Mouse (Mus musculus): ENCODE data around the gene Chd5. TPM values are rescaled to one million over a fixed set of nuclear protein-coding genes. Genes with fewer than 3 reads are reported as not detected.

Chd5 gene
- polyA plus RNA-seq, 1 experiment from 2014 or later, result 15.6 TPM

DNA sequence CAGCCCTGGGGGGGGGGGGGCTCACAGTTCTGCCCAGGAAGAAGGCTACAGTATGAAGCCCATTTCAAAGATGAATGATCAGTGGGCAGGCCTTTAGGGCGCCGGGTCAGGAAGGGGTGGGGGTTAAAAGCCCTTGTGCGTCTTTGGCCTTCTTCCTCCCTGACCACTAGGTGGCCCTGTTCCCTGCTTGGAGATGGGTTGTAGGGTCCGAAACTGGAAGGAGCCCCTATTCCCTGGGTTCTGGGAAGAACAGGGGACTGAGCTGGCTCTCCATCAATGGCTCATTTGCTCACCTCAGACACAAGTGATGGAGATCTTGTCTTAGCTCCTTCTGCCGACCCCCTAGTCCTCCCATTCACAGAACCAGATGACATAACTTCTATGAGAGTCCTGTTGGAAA lies 4.8 kb downstream of the Chd5 start:
- DNase-seq (ENCODE audit: low spot score) (peak; percentile 55), ATAC-seq (no peak)
- H3K9ac ChIP-seq (ENCODE audit: low read length), result no peak overlapping the region
- 11% methylated on average over 5 of the region's 5 CpGs for WGBS
- H3K27ac ChIP-seq (ENCODE audit: low read depth, low read length), result no peak overlapping the region
- H3K4me2 ChIP-seq (ENCODE audit: low read length), result no peak overlapping the region
- no peaks in the 10 kb centered on the region for H3K36me3 ChIP-seq (ENCODE audit: control insufficient read depth, insufficient read depth, low read length)
- H3K27me3 ChIP-seq (replicated peaks; ENCODE audit: control insufficient read depth, insufficient read depth, low read length), result 0 out of 2 replicates have a peak, but pooled peaks cover 5% of the 10 kb centered on the region
- no peak overlapping the region for H3K4me3 ChIP-seq (ENCODE audit: low read depth, low read length)
- H3K9me3 ChIP-seq (replicated peaks; ENCODE audit: control insufficient read depth, low read length), result no peaks in the 10 kb centered on the region
- H3K4me1 ChIP-seq (ENCODE audit: control insufficient read depth, insufficient read depth, low read length), result peaks cover 12% of the 10 kb centered on the region

DNA sequence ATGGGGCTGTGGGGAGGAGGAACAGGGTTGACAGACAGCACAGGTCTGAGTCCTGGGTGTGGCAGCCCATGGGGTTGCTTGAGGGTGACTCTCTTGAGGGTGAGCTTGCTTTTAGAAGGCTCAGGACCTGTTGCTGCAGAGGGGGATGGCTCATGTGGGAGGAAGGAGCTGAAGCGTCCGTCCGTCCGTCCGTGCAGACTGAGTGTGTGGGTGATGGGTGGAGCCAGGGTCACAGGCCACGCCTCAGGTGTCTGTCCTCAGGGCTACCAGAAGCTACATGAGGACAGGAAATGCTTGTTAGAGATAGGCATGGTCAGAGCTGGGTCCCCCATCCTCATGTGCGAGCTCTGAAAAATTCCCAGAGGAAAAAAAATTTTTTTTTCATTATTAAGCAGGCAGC lies 6.2 kb downstream of the Chd5 start:
- H3K4me2 ChIP-seq (ENCODE audit: low read length), result no peak overlapping the region
- 68% methylated on average over 7 of the region's 7 CpGs for WGBS
- H3K4me1 ChIP-seq (ENCODE audit: control insufficient read depth, insufficient read depth, low read length), result peaks cover 19% of the 10 kb centered on the region
- H3K9ac ChIP-seq (ENCODE audit: low read length), result no peak overlapping the region
- H3K4me3 ChIP-seq (ENCODE audit: low read depth, low read length), result no peak overlapping the region
- no peaks in the 10 kb centered on the region for H3K36me3 ChIP-seq (ENCODE audit: control insufficient read depth, insufficient read depth, low read length)
- H3K9me3 ChIP-seq (replicated peaks; ENCODE audit: control insufficient read depth, low read length), result no peaks in the 10 kb centered on the region
- DNase-seq (ENCODE audit: low spot score) (no peak), ATAC-seq (no peak)
- H3K27ac ChIP-seq (ENCODE audit: low read depth, low read length), result no peak overlapping the region
- 0 out of 2 replicates have a peak, but pooled peaks cover 3% of the 10 kb centered on the region for H3K27me3 ChIP-seq (replicated peaks; ENCODE audit: control insufficient read depth, insufficient read depth, low read length)

DNA sequence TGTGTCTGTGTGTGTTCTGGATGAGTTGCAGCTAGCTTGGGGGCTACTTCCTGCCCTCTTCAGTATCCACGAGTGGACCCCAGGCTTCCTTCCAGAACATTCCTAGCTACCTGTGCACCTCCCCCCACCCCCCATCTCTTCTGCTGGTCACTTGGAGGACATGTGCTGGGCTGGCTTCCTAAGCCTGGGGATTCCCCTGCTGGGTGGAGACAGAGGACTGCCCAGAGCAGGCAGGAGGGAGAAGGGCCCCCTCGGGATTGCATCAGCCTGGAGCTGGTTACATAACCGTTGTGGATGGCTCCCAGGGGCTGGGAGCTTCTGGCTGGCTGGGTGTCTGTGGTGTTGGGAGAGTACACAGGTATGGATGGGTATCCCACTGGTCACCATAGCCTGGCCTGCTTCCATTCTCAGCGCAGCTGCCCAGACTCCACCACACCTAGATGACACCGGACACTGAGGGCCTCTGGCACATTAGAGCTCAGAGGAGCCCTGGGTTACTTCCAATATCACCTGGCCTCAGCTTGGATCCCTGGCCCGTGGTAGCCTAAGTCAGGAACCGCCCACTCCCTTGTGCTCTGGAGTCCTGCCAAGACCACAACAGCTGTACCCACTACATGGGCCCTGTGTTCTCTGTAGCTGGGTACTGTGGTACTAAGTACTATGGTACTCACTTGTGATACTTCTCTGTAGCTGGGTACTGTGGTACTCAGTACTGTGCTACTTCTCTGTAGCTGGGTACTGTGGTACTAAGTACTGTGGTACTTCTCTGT lies 6.9 kb downstream of the Chd5 start:
- no peaks in the 10 kb centered on the region for H3K36me3 ChIP-seq (ENCODE audit: control insufficient read depth, insufficient read depth, low read length)
- no peak overlapping the region for H3K4me2 ChIP-seq (ENCODE audit: low read length)
- 53% methylated on average over 7 of the region's 7 CpGs for WGBS
- DNase-seq (ENCODE audit: low spot score) (no peak), ATAC-seq (no peak)
- no peak overlapping the region for H3K4me3 ChIP-seq (ENCODE audit: low read depth, low read length)
- H3K9me3 ChIP-seq (replicated peaks; ENCODE audit: control insufficient read depth, low read length), result no peaks in the 10 kb centered on the region
- H3K4me1 ChIP-seq (ENCODE audit: control insufficient read depth, insufficient read depth, low read length), result peaks cover 20% of the 10 kb centered on the region
- no peak overlapping the region for H3K9ac ChIP-seq (ENCODE audit: low read length)
- 0 out of 2 replicates have a peak, but pooled peaks cover 3% of the 10 kb centered on the region for H3K27me3 ChIP-seq (replicated peaks; ENCODE audit: control insufficient read depth, insufficient read depth, low read length)
- no peak overlapping the region for H3K27ac ChIP-seq (ENCODE audit: low read depth, low read length)

DNA sequence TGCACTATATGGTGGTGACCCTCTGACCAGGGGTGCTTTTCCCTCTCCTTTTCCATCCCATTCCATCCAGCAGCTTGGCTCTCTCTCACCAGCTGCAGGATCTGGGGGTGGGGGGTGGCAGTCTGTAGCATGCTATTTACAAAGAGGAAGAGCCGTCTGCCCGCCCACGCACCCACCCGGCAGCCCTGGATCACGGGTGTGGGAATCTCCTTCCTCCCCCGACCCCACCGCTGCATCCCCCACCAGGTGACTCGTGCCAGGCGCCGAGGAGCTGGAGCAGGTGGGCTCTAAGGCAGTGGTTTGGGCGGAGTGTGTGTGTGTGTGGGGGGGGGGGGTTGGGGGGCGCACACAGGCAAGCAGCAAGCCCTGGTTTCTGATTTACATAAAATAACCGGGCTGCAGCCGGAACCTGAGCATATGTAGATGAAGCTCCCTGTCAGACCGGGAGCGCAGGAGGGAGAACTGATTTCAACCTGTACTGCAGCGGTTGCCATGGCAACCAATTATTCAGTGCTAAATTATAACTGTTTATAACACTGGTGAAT lies 11.5 kb downstream of the Chd5 start:
- Histone ChIP-seq H3K9me3 (replicated peaks; ENCODE audit: control insufficient read depth, low read length) (no peaks in the 10 kb centered on the region), H3K4me2 (ENCODE audit: low read length) (peak overlapping the region; percentile 51), H3K9ac (ENCODE audit: low read length) (peak overlapping the region; percentile 45), H3K27ac (ENCODE audit: low read depth, low read length) (peak overlapping the region; percentile 93), H3K36me3 (ENCODE audit: control insufficient read depth, insufficient read depth, low read length) (no peaks in the 10 kb centered on the region), H3K4me3 (ENCODE audit: low read depth, low read length) (peak overlapping the region; percentile 16; the same call in 1 of the 2 replicates), H3K4me1 (ENCODE audit: control insufficient read depth, insufficient read depth, low read length) (peaks cover 31% of the 10 kb centered on the region), H3K27me3 (replicated peaks; ENCODE audit: control insufficient read depth, insufficient read depth, low read length) (no peaks in the 10 kb centered on the region)
- ATAC-seq, result peak; percentile 74
- peak; percentile 95 for DNase-seq (ENCODE audit: low spot score)
- WGBS, result 6% methylated on average over 15 of the region's 17 CpGs

DNA sequence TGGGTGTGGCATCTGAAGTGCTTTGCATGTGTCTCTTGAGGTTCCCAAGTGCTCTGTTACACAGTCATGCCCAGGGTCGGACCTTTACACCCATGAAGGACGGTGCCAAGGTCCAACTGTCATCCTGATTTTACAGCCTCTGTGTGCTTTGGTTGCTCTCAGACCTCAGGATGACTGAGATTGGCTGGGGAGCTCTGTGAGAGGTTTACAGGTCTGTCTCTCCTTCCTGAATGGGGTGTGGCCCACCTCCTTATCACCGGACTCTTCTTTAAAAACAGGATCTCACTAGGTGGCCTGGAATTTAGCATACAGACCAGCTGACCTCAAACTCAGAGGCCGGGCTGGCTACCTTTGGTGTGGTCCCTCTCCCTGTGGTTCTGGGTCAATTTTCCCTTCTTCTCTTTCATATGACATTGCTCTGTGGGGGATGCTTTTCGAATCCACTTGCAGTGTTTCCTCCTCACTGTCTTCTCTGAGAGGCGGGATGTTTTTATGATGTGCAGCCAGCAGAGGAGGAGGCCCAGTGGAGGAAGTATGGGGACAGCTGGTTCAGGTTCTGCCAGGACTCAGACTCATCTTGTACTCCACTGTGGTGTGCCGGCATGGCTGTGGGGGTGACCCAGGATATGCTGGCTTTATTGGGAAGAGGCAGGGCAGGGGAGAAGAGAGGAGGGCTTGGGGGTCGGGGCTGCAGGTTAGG lies 12.4 kb downstream of the Chd5 start:
- peak overlapping the region; percentile 51 for H3K4me2 ChIP-seq (ENCODE audit: low read length)
- 35% methylated on average over 8 of the region's 8 CpGs for WGBS
- H3K27me3 ChIP-seq (replicated peaks; ENCODE audit: control insufficient read depth, insufficient read depth, low read length), result no peaks in the 10 kb centered on the region
- H3K27ac ChIP-seq (ENCODE audit: low read depth, low read length), result peak overlapping the region; percentile 88
- no peak for DNase-seq (ENCODE audit: low spot score)
- H3K36me3 ChIP-seq (ENCODE audit: control insufficient read depth, insufficient read depth, low read length), result no peaks in the 10 kb centered on the region
- no peak overlapping the region for H3K4me3 ChIP-seq (ENCODE audit: low read depth, low read length)
- H3K9ac ChIP-seq (ENCODE audit: low read length), result 0 out of 2 replicates have a peak overlapping the region, but pooled peaks have one; percentile 8
- peaks cover 31% of the 10 kb centered on the region for H3K4me1 ChIP-seq (ENCODE audit: control insufficient read depth, insufficient read depth, low read length)
- H3K9me3 ChIP-seq (replicated peaks; ENCODE audit: control insufficient read depth, low read length), result no peaks in the 10 kb centered on the region
- ATAC-seq, result no peak

DNA sequence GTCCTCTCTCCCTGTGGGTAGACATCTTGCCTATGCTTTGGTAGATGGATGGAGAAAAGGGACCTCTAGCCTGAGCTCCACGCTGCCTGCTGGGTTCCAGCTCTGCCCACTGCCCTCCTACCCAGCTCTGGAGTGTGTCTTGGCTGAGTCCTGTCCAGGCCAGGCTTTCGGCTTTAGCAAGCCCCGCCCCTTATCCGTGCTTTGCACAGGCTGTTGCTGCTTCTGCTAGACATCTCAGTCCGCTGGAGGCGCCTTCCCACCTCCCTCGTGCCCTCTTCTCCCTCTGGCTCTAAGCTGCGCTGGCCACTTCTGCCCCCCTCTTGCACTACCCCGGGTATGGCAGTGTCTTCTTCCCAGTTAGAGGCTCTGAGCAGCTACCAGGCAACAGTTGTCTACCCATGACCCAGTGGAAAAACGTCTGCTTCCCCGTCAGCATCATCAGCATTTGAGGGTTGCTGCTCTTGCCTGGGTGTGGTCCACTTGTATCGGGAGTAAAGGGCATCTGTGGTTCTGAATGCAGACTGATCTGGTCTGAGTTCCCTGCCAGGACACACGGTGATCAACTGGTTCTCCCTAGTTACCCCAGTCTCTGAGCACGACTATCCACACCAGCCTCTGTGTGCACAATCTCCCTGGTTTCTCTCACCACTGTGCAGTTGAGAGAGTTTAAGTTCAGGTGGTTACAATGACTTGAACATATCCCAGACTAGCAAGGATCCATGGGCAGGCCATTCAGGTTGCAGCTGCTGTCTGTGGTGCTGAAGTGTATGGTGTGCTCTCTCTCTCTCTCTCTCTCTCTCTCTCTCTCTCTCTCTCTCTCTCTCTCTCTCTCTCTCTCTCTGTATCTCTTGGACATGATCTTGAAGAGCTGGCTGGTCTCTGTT lies 13.2 kb downstream of the Chd5 start:
- H3K27ac ChIP-seq (ENCODE audit: low read depth, low read length), result peak overlapping the region; percentile 88
- no peaks in the 10 kb centered on the region for H3K9me3 ChIP-seq (replicated peaks; ENCODE audit: control insufficient read depth, low read length)
- H3K4me3 ChIP-seq (ENCODE audit: low read depth, low read length), result no peak overlapping the region
- no peaks in the 10 kb centered on the region for H3K36me3 ChIP-seq (ENCODE audit: control insufficient read depth, insufficient read depth, low read length)
- peak overlapping the region; percentile 51; the same call in 1 of the 2 replicates for H3K4me2 ChIP-seq (ENCODE audit: low read length)
- H3K4me1 ChIP-seq (ENCODE audit: control insufficient read depth, insufficient read depth, low read length), result peaks cover 31% of the 10 kb centered on the region
- no peak overlapping the region for H3K9ac ChIP-seq (ENCODE audit: low read length)
- ATAC-seq (0 out of 2 replicates have a peak, but pooled peaks have one; percentile 9), DNase-seq (ENCODE audit: low spot score) (peak; percentile 50)
- WGBS, result 10% methylated on average over 14 of the region's 14 CpGs
- H3K27me3 ChIP-seq (replicated peaks; ENCODE audit: control insufficient read depth, insufficient read depth, low read length), result no peaks in the 10 kb centered on the region

DNA sequence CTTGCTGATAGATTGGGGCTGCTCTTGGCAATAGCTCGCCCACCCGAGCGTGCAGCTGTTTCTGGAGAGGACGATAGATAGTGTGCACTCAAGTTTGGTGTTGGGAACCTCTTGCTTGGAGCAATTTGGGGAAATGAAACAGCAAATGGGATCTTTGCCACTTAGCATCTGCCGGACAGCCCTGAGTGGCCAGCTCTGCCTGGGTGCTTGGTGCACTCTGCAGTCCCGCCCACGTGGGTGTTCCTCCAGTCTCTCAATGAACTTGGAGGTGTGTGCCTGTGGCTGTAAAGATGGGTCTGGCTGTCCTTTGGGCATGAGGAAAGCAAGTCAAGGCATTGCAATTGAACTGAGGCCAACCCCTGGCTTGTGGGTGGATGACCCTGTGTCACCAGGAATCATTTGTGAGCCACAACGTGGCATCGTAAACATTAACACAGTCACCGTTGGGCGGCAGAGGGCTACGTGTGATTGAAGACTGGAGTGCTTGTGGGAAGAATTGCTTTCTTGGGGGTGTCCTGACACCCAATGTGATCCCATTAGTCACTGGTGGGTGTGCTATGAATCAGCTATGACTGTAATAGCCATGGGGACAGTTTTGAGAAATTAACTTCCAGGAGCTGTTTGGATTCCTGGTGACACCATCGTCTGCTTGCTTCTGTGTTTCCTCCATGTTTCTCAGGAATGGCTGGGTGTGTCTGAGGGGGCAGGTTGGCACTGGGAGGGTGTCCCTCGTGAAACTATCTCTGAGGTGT lies 15.6 kb downstream of the Chd5 start:
- H3K27me3 ChIP-seq (replicated peaks; ENCODE audit: control insufficient read depth, insufficient read depth, low read length), result no peaks in the 10 kb centered on the region
- DNase-seq (ENCODE audit: low spot score) (no peak), ATAC-seq (no peak)
- H3K4me2 ChIP-seq (ENCODE audit: low read length), result no peak overlapping the region
- no peaks in the 10 kb centered on the region for H3K36me3 ChIP-seq (ENCODE audit: control insufficient read depth, insufficient read depth, low read length)
- H3K9me3 ChIP-seq (replicated peaks; ENCODE audit: control insufficient read depth, low read length), result no peaks in the 10 kb centered on the region
- no peak overlapping the region for H3K27ac ChIP-seq (ENCODE audit: low read depth, low read length)
- no peak overlapping the region for H3K9ac ChIP-seq (ENCODE audit: low read length)
- 82% methylated on average over 14 of the region's 14 CpGs for WGBS
- no peak overlapping the region for H3K4me3 ChIP-seq (ENCODE audit: low read depth, low read length)
- H3K4me1 ChIP-seq (ENCODE audit: control insufficient read depth, insufficient read depth, low read length), result peaks cover 26% of the 10 kb centered on the region

DNA sequence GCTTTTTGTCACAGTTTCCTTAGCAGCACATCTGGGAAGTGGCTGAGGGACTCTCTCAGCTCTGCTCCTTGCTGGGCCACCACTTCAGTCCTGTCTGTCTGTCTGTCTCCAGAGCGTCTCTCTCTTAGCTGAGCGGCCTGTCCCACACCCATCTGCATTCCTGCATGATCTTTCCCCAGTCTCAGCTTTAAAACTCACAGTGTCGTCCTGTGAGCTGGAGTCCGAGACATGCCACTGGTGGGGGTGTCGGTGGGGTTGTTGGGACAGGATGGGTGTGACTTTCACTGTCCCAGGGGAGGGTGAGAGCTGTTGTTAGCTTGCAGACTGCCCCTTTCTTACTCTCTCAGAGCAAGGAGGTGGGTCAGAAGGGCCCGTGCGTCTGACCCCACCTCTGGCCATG lies 17.2 kb downstream of the Chd5 start:
- WGBS, result 86% methylated on average over 7 of the region's 7 CpGs
- ATAC-seq, result no peak
- Histone ChIP-seq H3K36me3 (ENCODE audit: control insufficient read depth, insufficient read depth, low read length) (no peaks in the 10 kb centered on the region), H3K9ac (ENCODE audit: low read length) (no peak overlapping the region), H3K9me3 (replicated peaks; ENCODE audit: control insufficient read depth, low read length) (no peaks in the 10 kb centered on the region), H3K4me3 (ENCODE audit: low read depth, low read length) (no peak overlapping the region), H3K4me1 (ENCODE audit: control insufficient read depth, insufficient read depth, low read length) (peaks cover 16% of the 10 kb centered on the region), H3K4me2 (ENCODE audit: low read length) (no peak overlapping the region), H3K27ac (ENCODE audit: low read depth, low read length) (no peak overlapping the region), H3K27me3 (replicated peaks; ENCODE audit: control insufficient read depth, insufficient read depth, low read length) (no peaks in the 10 kb centered on the region; the same call in 1 of the 2 replicates)
- no peak for DNase-seq (ENCODE audit: low spot score)
